Mouse (Mus musculus) cortical plate, adult 2 months (tissue): Measurements from ENCODE around the gene Pp2d1.

Experiments used
- CTCF ChIP-seq: fragments of 200-500 bp; IDR thresholded peaks from 2 replicates; pipeline ENCODE4 v1.5.1; 2011; ENCODE audit warnings: mild to moderate bottlenecking, control low read depth, low read length; ENCODE audit not compliant: insufficient read depth; ENCODE audit errors: extremely low read depth
- POLR2A ChIP-seq: fragments of 200-500 bp; IDR thresholded peaks from 2 replicates; pipeline ENCODE4 v1.6.1; 2011; ENCODE audit warnings: mild to moderate bottlenecking, low read length, control low read depth; ENCODE audit not compliant: insufficient read depth; ENCODE audit errors: extremely low read depth

GRCm38 (mm10) chr17:53532425-53532824 is 6.8 kb downstream of the Pp2d1 start:
- no peak for TF ChIP-seq POLR2A
- no peak for TF ChIP-seq CTCF
